Mouse (Mus musculus) spleen, postnatal 14 days (tissue): Measurements from ENCODE around the gene Efna2.

Experiments
- DNase-seq, 2 experiments: peaks; one replicate each; pipeline ENCODE4 v3.0.0; 2021 to 2022; ENCODE audit warnings: low spot score in 2 of 2

The Efna2 gene

DNA sequence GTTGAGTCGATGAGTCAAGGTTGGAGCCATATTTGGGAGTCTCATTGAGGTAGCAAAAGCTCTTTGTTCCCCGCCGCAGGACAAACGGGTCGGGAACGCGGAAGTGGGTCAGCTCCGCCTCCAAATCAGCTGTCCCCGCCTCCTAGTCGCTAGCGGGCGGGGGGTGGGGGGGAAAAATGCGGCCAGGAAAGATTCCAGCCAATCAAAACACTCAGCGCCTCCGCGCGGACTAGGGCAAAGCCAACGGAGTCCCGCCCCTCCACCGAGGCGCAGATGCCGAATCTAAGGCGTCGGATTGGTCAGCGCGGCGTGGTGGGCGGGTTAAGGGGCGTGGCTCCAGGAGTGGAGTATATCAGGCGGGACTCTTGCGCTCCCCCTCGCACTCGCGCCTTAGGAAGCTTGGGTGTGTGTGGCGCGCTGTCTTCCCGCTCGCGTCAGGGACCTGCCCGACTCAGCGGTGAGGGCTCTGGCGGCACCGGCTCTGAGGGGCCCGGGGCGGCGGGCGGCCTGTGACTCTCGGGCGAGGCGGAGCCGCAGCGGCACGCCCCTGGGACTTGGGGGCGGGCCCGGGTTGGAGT is 11.7 kb upstream of the Efna2 start:
- peak; percentile 99 for DNase-seq

DNA sequence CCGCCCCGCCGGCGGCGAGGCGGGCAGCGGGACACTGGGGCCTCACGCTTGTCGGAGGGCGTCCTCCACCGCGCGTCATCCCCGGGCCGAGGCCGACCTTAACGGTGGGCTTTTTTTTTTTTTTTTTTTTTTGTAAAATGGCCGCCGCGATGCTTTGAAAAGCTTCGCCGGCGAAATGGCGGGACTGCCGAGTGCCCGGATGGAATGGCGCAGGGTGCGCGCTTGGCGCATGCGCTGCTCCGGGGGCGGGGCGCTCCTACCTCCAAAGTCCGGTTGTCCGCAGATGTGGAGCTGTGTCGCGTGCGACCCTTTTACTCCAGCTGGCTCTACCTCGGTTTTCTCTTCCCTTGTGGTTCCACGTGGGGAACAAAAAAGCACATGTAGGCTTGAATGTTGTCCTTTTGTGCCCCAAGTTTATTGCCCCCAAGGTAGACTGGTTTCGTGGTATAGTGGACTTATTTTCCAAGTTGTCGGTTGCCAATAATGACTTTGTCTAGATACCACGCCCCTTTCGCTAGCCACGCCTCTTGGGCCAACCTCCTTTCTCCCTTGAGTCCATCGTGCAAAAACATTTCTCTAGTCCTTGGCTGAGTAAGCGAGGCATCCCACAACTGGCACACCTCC is 11.1 kb upstream of the Efna2 start:
- DNase-seq, result peak; percentile 84 to 88

DNA sequence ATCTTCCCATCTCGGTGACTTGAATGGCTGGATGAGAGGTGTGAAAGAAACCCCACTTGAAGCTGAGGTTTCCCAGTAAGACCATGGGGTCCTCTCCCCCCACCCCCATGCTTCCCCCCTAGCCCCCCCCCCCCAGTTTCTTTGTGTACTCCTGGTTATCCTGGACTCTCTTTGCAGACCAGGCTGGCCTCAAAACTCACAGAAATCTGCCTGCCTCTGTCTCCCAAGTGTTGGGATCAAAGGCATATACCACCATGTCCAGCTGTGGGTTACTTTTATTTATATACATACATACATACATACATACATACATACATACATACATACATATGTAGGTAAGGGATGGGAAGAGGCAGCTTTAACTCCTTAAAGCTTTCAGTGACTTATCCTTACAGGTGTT is 10.2 kb upstream of the Efna2 start:
- DNase-seq, result no peak

DNA sequence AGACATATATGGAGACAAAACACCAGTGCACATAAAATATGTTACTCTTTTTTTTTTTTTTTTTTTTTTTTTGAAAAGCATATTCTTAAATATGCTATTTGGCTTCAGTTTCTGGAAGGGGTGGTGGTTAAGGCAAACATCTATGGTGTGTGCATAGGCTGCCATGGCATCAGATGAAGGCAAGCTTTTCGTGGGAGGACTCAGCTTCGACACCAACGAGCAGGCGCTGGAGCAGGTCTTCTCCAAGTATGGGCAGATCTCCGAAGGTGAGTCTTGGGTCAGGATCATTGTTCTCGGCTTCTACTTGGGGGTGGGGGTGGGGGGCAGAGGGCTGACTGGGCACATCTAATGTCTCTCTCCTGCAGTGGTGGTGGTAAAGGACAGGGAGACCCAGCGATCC is 9.6 kb upstream of the Efna2 start:
- DNase-seq, result no peak

DNA sequence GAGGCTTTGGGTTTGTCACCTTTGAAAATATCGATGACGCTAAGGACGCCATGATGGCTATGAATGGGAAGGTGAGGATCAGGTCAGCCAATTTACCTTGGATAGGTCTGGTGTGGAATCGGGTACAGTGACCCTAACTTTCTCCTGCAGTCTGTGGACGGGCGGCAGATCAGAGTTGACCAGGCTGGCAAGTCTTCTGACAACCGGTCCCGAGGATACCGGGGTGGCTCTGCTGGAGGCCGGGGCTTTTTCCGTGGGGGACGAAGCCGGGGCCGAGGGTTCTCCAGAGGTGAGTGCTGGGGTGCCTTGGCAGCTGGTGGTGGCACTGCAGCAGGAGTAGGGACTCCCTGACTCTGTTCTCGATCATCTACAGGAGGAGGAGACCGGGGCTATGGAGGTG is 9.2 kb upstream of the Efna2 start:
- DNase-seq, result no peak

DNA sequence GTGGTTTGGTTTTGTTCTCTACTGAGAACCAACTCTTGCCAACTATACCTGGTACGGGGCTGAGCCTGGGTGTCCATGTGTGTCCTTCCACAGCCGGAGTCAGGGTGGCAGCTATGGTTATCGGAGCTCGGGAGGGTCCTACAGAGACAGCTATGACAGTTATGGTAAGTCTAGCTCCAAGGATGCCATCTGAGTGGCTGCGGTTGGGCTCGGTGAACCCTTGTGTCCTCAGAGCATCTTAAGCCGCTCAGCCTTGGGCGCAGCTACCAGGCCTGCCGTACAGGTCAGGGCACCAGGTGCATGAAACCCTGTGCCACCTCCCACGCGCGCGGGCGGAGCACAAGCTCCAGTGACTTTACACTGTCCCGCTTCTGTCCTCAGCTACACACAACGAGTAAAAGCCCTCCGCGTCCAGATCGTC is 8.7 kb upstream of the Efna2 start:
- DNase-seq, result no peak

DNA sequence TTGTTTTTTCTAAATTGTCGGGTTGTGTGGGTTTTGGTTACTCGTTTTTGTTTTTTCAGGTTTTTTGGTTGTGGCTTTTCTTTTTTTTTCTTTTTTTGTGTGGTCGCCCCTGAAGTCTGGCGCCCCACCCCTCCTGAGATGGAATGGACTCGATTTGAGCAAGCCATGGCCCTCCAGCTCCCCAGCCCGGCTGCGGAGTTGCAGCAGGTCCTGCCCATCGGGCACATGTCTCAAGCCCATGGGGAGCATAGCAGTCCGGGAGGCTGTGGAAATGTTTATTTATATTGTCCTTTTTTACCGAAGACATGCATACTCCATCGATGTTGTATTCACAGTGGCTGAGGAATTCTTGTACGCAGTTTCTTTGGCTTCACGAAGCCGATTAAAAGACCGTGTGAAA is 8.0 kb upstream of the Efna2 start:
- DNase-seq, result no peak

DNA sequence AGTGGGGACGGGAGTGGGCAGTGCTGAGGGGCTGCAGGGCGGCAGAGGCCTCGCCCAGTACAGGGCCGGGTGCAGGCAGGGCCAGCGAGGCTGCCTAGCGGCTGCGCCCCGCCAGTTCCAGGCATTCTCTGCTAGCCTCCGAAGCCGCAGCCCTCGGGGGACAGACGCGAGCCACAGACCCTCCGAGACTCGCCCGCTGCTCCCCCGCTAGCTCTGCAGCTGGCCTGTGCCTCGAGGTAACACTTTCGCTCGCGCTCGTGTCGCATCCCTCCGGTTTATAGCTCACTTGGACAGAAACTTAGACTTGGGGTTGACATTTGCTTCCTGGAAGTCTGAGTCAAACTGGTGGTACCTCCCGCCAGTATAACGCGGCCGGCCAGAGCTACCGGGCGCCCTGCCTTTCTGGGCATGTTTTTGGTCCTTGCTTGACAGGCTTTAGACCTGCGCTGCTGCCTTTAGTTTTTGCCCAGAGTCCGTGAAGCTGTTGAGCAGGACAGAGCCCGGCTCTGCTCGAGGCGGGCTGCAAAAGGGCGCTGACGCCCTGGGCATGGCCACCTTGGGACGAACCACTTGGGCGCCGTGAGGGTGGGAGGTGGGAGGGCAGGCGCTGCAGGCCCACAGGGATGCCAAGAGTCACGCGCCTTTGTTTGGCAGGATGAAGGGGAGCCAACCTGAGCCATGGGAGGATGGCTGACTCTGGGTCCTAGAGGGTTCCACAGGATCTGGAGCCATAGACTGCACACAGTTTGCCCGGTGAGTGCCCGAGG is 7.3 kb upstream of the Efna2 start:
- DNase-seq, result no peak

DNA sequence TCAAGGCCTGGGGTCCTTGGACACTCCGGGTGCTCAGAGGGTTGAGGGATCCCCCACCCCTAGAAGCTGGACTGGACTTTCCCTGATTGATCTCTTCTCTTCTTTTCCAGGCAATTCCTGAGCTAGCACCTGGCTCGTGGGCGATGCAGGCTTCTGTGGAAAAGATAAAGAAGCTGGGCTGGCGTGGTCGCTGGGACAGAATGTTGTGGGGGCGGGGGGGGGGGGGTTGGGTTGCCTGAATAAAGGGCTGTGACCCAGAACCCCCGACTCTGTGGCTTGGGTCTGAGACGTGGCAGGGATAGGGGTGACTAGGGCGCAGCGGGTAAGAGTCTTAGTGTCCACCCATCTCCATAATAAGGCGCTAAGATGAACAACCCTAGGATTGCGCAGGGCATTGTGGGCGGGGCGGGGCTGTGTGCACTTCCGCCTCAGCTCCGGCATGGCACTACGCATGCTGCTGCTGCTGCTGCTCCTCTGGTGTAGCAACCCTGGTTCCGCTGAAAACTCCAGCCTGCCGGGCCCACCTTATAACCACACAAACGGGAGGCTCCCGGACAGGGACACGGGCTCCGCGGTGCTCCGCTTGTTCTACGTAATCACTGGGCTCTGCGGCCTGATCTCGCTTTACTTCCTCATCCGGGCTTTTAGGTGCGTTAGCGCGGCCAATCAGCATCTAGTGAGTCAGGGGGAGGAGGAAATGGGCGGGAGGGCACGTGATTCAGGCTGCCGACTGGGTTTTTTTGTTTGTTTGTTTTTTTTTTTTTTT is 6.6 kb upstream of the Efna2 start, which contains the start of gene 1600002K03Rik:
Gene 1600002K03Rik, plus strand, starts transcription at position 418 of the 766 bp plus-strand sequence.
- DNase-seq, result peak; percentile 69 to 77

DNA sequence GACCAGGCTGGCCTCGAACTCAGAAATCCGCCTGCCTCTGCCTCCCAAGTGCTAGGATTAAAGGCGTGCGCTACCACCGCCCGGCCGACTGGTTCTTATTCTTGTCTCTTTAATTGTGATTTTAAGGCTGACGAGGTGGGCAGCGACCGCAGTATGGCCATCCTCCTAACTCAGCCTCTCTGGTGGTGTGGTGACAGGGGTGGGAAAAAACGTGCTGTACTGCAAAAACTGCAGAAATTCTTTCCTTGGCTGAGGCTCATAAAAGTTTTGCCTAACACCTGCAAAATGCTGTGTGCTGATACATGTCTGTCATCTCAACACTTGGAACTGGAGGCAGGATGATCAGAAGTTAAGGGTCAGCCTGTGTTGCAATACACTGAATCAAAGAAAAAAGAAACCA is 5.9 kb upstream of the Efna2 start:
- no peak for DNase-seq

DNA sequence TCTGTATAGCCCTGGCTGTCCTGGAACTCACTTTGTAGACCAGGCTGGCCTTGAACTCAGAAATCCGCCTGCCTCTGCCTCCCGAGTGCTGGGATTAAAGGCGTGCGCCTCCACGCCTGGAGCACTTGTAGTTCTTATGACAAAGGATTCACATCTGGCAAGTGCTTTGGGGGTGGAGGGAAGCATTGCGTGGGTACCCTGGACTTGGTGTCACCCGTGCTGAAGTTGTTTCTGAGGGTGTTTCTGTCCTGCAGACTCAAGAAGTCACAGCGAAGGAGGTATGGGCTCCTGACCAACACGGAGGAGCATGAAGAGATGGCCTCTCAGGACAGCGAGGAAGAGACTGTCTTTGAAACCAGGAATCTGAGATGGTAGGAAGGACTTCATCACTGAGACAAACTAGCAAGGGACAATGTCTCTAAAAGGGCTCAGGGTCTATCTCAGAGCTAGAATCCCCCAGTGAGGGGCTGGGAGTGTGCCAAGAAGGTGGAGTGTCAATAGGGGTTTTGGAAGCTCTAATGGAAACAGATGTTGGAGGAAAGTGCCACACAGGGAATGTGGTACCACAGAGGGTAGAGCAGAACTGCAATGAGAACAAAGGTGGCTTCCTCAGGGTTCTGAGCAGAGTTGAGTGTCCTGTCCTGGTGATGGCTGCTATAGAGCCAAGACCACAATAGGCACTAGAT is 5.2 kb upstream of the Efna2 start:
- DNase-seq, result no peak

DNA sequence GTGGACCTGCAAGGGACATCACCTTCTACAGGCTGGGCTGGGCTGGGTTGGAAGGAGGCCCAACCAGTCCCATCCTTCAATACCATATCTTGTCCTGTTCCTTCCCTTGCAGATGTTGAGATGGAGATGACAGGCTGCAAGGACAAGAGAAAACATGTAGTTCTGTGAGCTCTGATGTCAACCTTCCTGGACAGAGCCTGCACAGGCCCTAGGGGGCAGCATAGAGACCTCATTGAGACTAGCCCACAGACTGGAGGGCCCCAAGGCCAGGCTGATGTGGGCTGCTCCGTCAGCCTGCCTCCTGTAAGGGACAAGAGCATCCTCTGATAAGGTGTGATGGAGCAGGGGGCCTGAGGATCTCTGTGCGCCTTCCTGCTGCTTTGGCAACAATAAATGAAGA is 4.6 kb upstream of the Efna2 start:
- no peak for DNase-seq

DNA sequence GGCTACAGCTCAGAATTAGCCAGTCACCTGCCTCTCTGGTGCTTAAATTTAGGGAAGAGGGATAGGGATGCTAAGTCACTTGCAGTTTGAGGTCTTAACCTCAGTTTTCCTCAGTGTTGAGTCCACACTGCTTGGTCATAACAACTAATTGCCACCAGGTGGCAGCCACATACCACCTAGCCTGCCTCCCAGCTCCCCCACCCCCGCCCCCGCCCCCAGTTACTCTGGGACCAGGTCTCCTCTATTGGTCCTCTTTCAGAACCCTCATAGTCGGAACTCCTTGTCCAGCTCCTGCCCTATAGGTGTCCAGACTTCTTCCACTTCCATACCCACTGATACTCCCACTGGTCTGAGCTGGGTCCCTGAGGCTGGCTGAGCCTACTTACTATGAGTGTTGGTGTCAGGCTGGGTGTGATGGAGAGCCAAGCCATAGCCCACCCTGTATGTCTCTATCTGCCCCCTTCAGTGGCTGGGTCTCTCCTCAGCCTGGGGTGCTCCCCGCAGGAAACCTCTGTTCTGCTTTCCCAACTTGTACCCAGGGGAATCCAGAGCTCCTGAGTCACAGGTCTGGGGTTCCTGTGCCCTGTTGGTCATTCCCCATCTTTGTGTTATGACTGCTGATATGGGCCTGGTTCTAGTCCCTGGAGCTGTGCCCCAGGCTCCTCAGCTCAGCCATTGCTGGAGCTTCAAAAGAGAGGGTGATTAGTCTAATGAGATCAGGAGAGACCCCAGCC is 3.6 kb upstream of the Efna2 start:
- DNase-seq, result no peak

DNA sequence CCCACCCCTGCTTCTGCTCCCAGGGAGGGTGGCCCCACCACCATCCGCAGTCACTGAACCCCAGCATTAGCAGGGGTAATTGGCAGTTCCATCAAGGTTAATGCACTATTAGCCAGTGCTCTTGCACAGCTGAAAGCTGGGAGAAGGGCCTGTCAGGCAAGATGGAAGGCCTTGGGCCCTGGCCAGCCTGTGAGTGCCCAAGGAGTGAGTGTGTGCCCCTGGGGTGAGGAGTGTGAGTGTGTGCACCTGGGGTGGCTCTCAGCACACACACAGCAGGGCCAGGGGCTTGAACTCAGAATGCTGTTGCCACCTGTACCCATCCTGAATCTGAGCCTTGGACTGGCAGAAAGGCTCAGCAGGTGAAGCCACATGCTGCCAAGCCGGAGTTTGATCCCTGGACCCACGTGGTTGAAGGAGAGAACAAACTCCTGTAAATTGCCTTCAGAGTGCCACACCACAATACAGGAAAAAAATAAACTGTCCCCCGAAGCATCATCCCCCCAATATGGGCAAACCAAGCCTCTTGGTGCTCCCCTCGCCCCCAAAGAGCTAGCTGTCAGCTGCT is 2.9 kb upstream of the Efna2 start:
- DNase-seq, result no peak

DNA sequence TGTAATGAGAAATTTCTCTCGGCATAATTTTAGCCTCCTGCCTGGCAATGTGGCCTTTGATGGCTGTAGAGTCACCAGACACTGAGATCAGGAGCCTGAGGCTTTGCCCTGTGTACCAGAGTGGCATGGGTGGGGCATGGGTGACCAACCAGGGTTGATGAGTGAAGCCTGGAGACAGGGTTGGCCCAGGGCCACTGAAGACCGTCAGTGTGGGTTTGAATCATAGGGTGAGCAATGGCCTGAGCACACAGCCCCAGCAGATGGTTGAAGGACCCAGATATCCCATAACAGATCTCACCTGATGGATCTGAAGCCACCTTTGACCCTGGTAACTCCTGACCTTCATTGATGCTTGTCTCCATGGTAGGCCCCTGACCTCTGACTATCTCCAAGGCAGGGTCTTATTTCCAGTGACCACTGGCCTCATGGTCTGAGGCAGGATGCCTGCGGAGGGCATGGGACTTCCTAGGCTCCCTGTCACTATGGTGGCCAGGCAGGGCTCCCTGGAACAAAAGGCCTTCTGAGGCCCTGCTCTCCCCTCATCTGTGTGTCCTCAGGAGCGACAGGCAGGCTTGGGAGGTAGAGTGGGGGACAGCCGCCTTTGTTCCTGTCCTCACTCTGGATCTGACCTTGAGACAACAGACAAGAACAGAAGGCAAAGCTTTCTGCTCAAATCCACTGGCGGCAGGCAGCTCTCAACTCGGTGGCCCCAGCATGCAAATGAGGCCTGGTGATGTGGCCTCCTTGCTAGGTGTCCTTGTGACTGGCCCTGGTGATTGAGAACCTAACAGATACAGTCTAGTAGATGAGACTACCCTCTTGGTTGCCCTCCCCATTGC is 1.6 kb upstream of the Efna2 start:
- no peak for DNase-seq

DNA sequence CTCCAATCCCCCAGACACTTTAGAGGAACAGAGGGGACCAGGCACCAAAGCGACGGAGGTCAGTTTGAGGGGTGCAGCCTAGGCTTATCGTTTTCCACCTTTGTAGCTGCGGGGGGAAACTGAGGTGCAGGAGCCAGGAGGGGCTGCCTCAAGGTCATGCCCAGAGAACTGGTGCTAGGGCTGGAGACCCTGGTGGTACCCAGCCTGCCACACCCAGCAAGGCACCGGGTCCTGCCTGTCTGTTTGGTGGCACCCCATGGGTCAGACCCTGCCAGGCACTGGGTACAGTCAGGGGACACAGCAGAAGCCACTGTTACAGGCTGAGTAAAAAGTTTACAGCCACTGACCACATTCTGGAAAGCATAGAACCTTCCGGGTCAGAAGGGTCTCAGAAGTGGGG is 1.0 kb downstream of the Efna2 start:
- DNase-seq, result no peak

DNA sequence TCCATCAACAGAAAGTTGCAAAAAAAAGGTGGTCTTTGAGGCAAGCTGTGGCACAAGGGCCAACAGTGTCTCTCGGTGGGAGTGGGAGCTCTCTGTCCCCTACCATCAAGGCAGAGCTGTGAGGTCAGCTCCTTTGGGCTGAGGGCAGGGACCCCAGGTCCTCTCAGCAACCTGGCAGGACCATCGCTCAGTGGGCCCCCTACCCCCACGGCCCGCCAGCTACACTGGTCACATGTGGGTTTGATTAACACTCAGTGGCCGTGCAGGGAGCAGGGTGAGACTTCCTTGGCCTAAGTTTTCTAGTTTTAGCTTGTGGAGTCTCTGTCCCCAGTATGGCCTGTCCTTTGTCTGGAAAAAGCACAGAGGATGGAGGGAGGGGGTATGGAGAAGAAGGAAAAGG is 1.5 kb downstream of the Efna2 start:
- no peak for DNase-seq

DNA sequence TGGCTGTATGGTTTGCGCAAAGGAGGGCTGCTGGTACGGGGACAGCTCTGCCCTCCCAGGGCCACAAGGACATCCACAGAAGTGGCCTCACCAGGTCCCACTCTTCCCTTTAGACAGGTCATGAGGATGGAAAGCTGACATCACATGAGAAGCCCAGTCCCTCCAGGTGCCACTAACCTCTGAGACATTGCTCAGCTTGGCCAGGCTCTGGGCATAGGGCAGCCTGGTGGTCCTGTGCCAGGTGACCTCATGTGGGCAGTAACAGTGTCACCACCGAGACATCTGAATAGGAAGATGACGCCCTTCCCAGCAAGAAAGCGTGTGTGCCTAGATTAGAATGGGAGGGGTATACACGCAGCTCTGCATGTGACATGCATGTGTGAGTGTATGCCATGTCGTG is 3.3 kb downstream of the Efna2 start:
- no peak for DNase-seq

DNA sequence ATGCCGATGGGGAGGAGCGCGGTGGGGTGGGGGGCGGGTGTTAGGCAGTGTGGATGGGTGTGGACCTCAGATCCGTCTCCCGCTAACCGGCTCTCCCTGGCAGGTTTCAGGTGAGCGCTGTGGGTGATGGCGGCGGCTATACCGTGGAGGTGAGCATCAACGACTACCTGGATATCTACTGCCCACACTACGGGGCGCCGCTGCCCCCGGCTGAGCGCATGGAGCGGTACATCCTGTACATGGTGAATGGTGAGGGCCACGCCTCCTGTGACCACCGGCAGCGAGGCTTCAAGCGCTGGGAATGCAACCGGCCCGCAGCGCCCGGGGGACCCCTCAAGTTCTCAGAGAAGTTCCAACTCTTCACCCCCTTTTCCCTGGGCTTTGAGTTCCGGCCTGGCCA is 7.4 kb downstream of the Efna2 start:
- no peak for DNase-seq

DNA sequence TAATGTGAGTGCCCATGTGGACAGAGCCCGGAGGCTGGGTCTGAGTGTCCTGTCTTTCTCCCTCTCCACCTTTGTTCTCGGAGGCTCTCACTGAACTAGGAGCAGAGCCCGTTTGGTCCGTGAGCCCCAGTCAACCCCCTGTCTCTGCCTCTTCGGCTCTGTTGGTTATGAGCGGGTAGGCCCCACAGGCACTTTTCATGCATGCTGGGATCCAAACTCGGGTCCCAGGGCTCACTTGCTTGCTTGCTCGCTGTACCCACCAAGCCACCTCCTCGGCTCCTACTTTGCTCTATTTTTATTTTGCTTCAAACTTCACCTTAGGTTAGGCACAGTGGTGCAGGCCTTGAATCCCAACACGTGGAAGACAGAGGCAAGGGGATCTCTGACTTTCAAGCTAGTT is 8.5 kb downstream of the Efna2 start:
- DNase-seq, result no peak
